Mouse (Mus musculus): ENCODE measurements around the gene AI854703. TPM values are rescaled to one million over a fixed set of nuclear protein-coding genes. Genes with fewer than 3 reads are reported as not detected.
"Not testable (repeated sequence)": the region's sequence is repeated elsewhere in the genome, so short reads cannot be mapped to it uniquely, and the experiment has no call there.

AI854703 gene
- polyA plus RNA-seq, 1 experiment, result 0.96 TPM

GRCm38 (mm10) chr6:48614756-48615155 is 11.8 kb upstream of the AI854703 start:
- TF ChIP-seq CTCF (IDR thresholded peaks at IDR 0.05; ENCODE audit: extremely low read depth, insufficient read length, insufficient replicate concordance, low read depth, low read length), result no peak
- no peak for TF ChIP-seq POLR2A (IDR thresholded peaks at IDR 0.05; ENCODE audit: low read depth, low read length)
- Histone ChIP-seq H3K36me3 (ENCODE audit: control insufficient read depth, insufficient read depth, low read length) (peaks cover 2% of the 10 kb centered on the region), H3K27me3 (ENCODE audit: control insufficient read depth, insufficient read depth, low read length) (no peaks in the 10 kb centered on the region), H3K27ac (ENCODE audit: insufficient read depth, low read depth, low read length) (no peak overlapping the region), H3K4me3 (ENCODE audit: low read depth, low read length) (no peak overlapping the region), H3K4me1 (ENCODE audit: control insufficient read depth, insufficient read depth, insufficient read length, low read length) (no peaks in the 10 kb centered on the region)
- 62% methylated on average over 5 of the region's 5 CpGs for WGBS

- WGBS, result 95% methylated on average over 30 of the region's 30 CpGs
- no peaks in the 10 kb centered on the region for H3K4me1 ChIP-seq (ENCODE audit: control insufficient read depth, insufficient read depth, insufficient read length, low read length)
These were observed 6.5 kb upstream of the AI854703 start for GRCm38 (mm10) chr6:48620031-48620430.

GRCm38 (mm10) chr6:48622186-48622843 is 4.2 kb upstream of the AI854703 start:
- not testable (repeated sequence) for H3K4me1 ChIP-seq (ENCODE audit: control insufficient read depth, insufficient read depth, insufficient read length, low read length); H3K27ac ChIP-seq (ENCODE audit: insufficient read depth, low read depth, low read length); H3K36me3 ChIP-seq (ENCODE audit: control insufficient read depth, insufficient read depth, low read length); H3K4me3 ChIP-seq (ENCODE audit: low read depth, low read length); H3K27me3 ChIP-seq (ENCODE audit: control insufficient read depth, insufficient read depth, low read length)
- 88% methylated on average over 8 of the region's 8 CpGs for WGBS

More at GRCm38 (mm10) chr6:48620031-48620430, 6.5 kb upstream of the AI854703 start:
- peaks cover 6% of the 10 kb centered on the region for H3K36me3 ChIP-seq (ENCODE audit: control insufficient read depth, insufficient read depth, low read length)
- H3K27ac ChIP-seq (ENCODE audit: insufficient read depth, low read depth, low read length), result no peak overlapping the region
- H3K4me3 ChIP-seq (ENCODE audit: low read depth, low read length), result no peak overlapping the region
- no peaks in the 10 kb centered on the region for H3K27me3 ChIP-seq (ENCODE audit: control insufficient read depth, insufficient read depth, low read length)
- TF ChIP-seq CTCF (IDR thresholded peaks at IDR 0.05; ENCODE audit: extremely low read depth, insufficient read length, insufficient replicate concordance, low read depth, low read length), result no peak
- no peak for TF ChIP-seq POLR2A (IDR thresholded peaks at IDR 0.05; ENCODE audit: low read depth, low read length)

GRCm38 (mm10) chr6:48623460-48623859 is 3.1 kb upstream of the AI854703 start:
- H3K4me3 ChIP-seq (ENCODE audit: low read depth, low read length), result no peak overlapping the region
- H3K36me3 ChIP-seq (ENCODE audit: control insufficient read depth, insufficient read depth, low read length), result peaks cover 6% of the 10 kb centered on the region
- peaks cover 11% of the 10 kb centered on the region; the same call in 1 of the 2 replicates for H3K27me3 ChIP-seq (ENCODE audit: control insufficient read depth, insufficient read depth, low read length)
- TF ChIP-seq CTCF (IDR thresholded peaks at IDR 0.05; ENCODE audit: extremely low read depth, insufficient read length, insufficient replicate concordance, low read depth, low read length) (no peak), POLR2A (IDR thresholded peaks at IDR 0.05; ENCODE audit: low read depth, low read length) (no peak)
- no peaks in the 10 kb centered on the region for H3K4me1 ChIP-seq (ENCODE audit: control insufficient read depth, insufficient read depth, insufficient read length, low read length)
- H3K27ac ChIP-seq (ENCODE audit: insufficient read depth, low read depth, low read length), result no peak overlapping the region
- WGBS, result 64% methylated on average over 1 of the region's 1 CpGs

GRCm38 (mm10) chr6:48626984-48627383 is 420 bp downstream of the AI854703 start:
- under 1% methylated on average over 32 of the region's 32 CpGs for WGBS
- no peak for TF ChIP-seq POLR2A (IDR thresholded peaks at IDR 0.05; ENCODE audit: low read depth, low read length)
- no peak for TF ChIP-seq CTCF (IDR thresholded peaks at IDR 0.05; ENCODE audit: extremely low read depth, insufficient read length, insufficient replicate concordance, low read depth, low read length)
- no peak overlapping the region for H3K27ac ChIP-seq (ENCODE audit: insufficient read depth, low read depth, low read length)
- peaks cover 6% of the 10 kb centered on the region for H3K4me1 ChIP-seq (ENCODE audit: control insufficient read depth, insufficient read depth, insufficient read length, low read length)
- H3K4me3 ChIP-seq (ENCODE audit: low read depth, low read length), result peak overlapping the region; percentile 63
- H3K27me3 ChIP-seq (ENCODE audit: control insufficient read depth, insufficient read depth, low read length), result peaks cover 22% of the 10 kb centered on the region
- H3K36me3 ChIP-seq (ENCODE audit: control insufficient read depth, insufficient read depth, low read length), result no peaks in the 10 kb centered on the region

DNA sequence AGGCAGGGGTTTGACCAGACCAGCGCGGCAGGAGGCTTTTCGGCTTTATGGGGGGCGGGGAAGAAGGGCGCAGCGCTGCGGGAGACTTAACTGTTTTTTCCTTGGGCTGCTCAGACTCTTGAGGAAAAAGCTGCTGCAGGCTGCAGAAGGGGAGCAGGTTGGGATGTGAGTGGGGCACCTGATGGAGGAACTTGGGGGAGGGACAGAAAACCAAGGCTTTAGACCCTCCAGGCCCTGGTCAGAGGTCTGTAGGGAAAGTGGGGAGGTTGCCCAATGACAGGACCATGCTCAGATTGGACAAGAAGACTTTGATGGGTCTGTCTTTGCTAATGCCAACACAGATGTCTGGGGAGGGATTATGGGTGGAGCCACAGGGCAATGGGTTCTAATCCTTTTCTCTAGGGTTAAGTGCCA is 954 bp downstream of the AI854703 start:
- Histone ChIP-seq H3K4me3 (ENCODE audit: low read depth, low read length) (peak overlapping the region; percentile 63), H3K36me3 (ENCODE audit: control insufficient read depth, insufficient read depth, low read length) (no peaks in the 10 kb centered on the region), H3K27ac (ENCODE audit: insufficient read depth, low read depth, low read length) (no peak overlapping the region), H3K4me1 (ENCODE audit: control insufficient read depth, insufficient read depth, insufficient read length, low read length) (peaks cover 6% of the 10 kb centered on the region), H3K27me3 (ENCODE audit: control insufficient read depth, insufficient read depth, low read length) (peaks cover 22% of the 10 kb centered on the region)
- no peak for TF ChIP-seq CTCF (IDR thresholded peaks at IDR 0.05; ENCODE audit: extremely low read depth, insufficient read length, insufficient replicate concordance, low read depth, low read length)
- no peak for TF ChIP-seq POLR2A (IDR thresholded peaks at IDR 0.05; ENCODE audit: low read depth, low read length)
- WGBS, result 13% methylated on average over 7 of the region's 7 CpGs

GRCm38 (mm10) chr6:48628377-48628776 is 1.8 kb downstream of the AI854703 start:
- no peak overlapping the region for H3K27ac ChIP-seq (ENCODE audit: insufficient read depth, low read depth, low read length)
- no peaks in the 10 kb centered on the region for H3K36me3 ChIP-seq (ENCODE audit: control insufficient read depth, insufficient read depth, low read length)
- peaks cover 22% of the 10 kb centered on the region for H3K27me3 ChIP-seq (ENCODE audit: control insufficient read depth, insufficient read depth, low read length)
- TF ChIP-seq CTCF (IDR thresholded peaks at IDR 0.05; ENCODE audit: extremely low read depth, insufficient read length, insufficient replicate concordance, low read depth, low read length) (no peak), POLR2A (IDR thresholded peaks at IDR 0.05; ENCODE audit: low read depth, low read length) (no peak)
- WGBS, result 70% methylated on average over 3 of the region's 3 CpGs
- no peak overlapping the region for H3K4me3 ChIP-seq (ENCODE audit: low read depth, low read length)
- peaks cover 6% of the 10 kb centered on the region for H3K4me1 ChIP-seq (ENCODE audit: control insufficient read depth, insufficient read depth, insufficient read length, low read length)

All from small intestine, adult 2 months (tissue).